Mouse (Mus musculus) E14TG2a.4 (cell line): ENCODE measurements at regions not wholly inside any gene's neighbourhood (a gene's known extent, or its start where the extent isn't known, plus 50 kb on each side); places are given as distances from the start of the nearest gene placed in this dataset.

Source experiments
- CTCF ChIP-seq: conservative IDR thresholded peaks from 2 replicates; pipeline ENCODE4 v1.5.1; 2014; ENCODE audit warnings: low read length
- POU5F1 ChIP-seq: IDR thresholded peaks from 2 replicates; pipeline ENCODE4 v1.6.1; 2014; ENCODE audit warnings: low read length, borderline replicate concordance

GRCm38 (mm10) chr5:83780419-83780818 lies 425.4 kb upstream of the Tecrl start:
- TF ChIP-seq CTCF (no peak), POU5F1 (no peak)
